Mouse (Mus musculus) heart, adult 8-10 months (tissue): ENCODE measurements around the gene Treh. TPM values are rescaled to one million over a fixed set of nuclear protein-coding genes. Genes with fewer than 3 reads are reported as not detected.

Experiments used
- DNase-seq: peaks from one replicate; pipeline ENCODE4 v3.0.0; 2022; ENCODE audit warnings: low spot score
- total RNA-seq, 4 experiments: library from RNA; stranded (reverse); gene quantifications; 2 replicates each; pipeline ENCODE4 v1.2.4; 2022

Treh gene
- total RNA-seq, 4 experiments from 2014 or later: not detected

- no peak for DNase-seq
These were observed 5.3 kb downstream of the Treh start for GRCm38 (mm10) chr9:44678288-44678871.

GRCm38 (mm10) chr9:44679565-44679964 is 6.5 kb downstream of the Treh start:
- DNase-seq: no peak

- DNase-seq: no peak
These were observed 10.0 kb downstream of the Treh start for GRCm38 (mm10) chr9:44683046-44683445.

- peak; percentile 63 for DNase-seq
These were observed 12.6 kb downstream of the Treh start for GRCm38 (mm10) chr9:44685346-44686330.

GRCm38 (mm10) chr9:44686638-44687037 is 13.6 kb downstream of the Treh start:
- DNase-seq: no peak

- DNase-seq: no peak
These were observed 15.0 kb downstream of the Treh start for GRCm38 (mm10) chr9:44688013-44688412.

GRCm38 (mm10) chr9:44690641-44691040 is 17.6 kb downstream of the Treh start:
- DNase-seq: no peak

GRCm38 (mm10) chr9:44691671-44692520 is 18.9 kb downstream of the Treh start:
- peak; percentile 80 for DNase-seq

- no peak for DNase-seq
These were observed 20.0 kb downstream of the Treh start for GRCm38 (mm10) chr9:44693071-44693470.

- DNase-seq: no peak
These were observed 24.8 kb downstream of the Treh start for GRCm38 (mm10) chr9:44697866-44698265.

GRCm38 (mm10) chr9:44699196-44699595 is 26.2 kb downstream of the Treh start:
- no peak for DNase-seq

GRCm38 (mm10) chr9:44699730-44700129 is 26.7 kb downstream of the Treh start:
- DNase-seq: no peak

GRCm38 (mm10) chr9:44707749-44708428 is 34.9 kb downstream of the Treh start:
- DNase-seq: no peak

- peak; percentile 74 for DNase-seq
These were observed 35.4 kb downstream of the Treh start for GRCm38 (mm10) chr9:44708429-44708765.

- DNase-seq: no peak
These were observed 35.9 kb downstream of the Treh start for GRCm38 (mm10) chr9:44708925-44709324.

- no peak for DNase-seq
These were observed 36.6 kb downstream of the Treh start for GRCm38 (mm10) chr9:44709600-44709999.

GRCm38 (mm10) chr9:44710213-44710612 is 37.2 kb downstream of the Treh start:
- DNase-seq: no peak

- DNase-seq: no peak
These were observed 38.6 kb downstream of the Treh start for GRCm38 (mm10) chr9:44711602-44712001.

GRCm38 (mm10) chr9:44713080-44713479 is 40.0 kb downstream of the Treh start:
- no peak for DNase-seq

- DNase-seq: no peak
These were observed 40.5 kb downstream of the Treh start for GRCm38 (mm10) chr9:44713574-44713973.

GRCm38 (mm10) chr9:44715109-44715508 is 42.1 kb downstream of the Treh start:
- no peak for DNase-seq
